Mouse (Mus musculus): ENCODE measurements around the gene Uggt2. TPM values are rescaled to one million over a fixed set of nuclear protein-coding genes. Genes with fewer than 3 reads are reported as not detected.

Uggt2 gene
- 0.24 and 0.44 TPM in 2 replicates for polyA plus RNA-seq (2012; rRNA removed; ENCODE audit: low replicate concordance)

DNA sequence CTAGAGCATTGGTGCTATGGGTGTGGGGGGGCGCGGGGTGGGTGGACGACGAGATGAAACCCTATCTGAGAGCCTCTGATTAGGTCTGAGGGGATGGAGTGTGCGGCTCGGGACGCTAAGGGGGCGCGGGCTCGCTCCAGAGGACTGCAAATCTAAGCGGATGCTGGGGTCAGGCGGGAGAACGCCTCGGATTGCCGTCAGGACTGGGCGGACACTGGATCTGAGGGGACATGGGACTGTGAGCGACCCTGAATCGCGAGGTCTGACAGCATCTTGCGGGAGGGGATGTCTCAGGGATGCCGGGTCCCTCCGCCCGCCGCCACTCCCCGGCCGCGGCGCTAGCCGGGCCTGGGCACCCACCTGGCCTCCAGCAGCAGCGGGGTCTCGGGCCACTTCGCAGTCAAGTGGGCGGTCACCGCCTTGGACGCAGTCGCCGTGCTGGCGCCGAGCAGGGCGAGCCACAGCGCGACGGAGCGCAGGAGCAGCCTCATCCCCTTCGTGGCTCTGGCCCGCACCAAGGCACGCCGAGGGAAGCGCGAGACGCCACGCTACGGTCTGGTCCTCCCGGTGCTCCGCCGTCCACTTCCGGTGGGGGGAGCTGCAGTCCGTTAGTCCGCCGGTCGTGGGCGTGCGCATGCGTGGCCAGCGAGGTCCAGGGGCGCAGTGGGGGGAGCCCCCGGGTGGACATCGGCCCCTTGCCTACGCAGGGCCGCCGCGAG, at the start of gene Uggt2:
Uggt2 (minus strand) TSS at position 580 of the 719 bp plus-strand sequence.

DNA sequence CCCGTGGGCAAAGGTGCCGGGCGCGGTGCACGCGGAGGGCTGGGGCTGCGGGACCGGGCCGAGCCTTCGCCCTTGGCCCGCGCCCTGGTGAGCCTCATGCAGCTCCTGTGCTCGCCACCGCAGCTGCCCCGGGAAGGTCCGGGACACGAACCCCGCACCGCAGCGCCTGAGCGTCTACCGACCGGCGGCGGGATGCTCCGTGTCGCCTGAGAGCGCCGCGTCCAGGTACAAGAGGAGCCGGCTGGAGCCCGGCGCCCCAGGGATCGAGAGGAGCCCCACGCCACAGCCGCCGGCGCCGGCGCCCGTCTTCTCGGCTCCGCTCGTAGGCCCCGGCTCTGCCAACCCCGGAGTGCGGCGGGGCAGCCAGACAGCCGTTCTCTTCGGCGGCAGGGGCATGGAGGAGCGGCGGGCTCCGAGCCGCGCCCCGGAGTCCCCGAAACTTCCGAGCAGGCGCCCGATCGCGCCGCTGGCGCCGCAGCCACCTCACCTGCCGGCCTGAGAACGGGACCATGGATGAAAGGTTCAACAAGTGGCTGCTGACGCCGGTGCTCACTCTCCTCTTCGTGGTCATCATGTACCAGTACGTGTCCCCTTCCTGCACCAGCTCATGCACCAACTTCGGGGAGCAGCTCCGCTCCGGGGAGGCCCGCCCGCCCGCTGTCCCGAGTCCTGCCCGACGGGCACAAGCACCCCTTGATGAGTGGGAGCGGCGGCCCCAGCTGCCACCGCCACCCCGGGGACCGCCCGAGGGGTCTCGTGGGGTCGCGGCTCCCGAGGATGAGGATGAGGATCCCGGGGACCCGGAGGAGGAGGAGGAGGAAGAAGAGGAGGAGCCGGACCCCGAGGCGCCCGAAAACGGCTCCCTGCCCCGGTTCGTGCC, 38.9 kb upstream of the Uggt2 start, which contains the start of gene Hs6st3:
Hs6st3 (plus strand) TSS at position 436 of the 880 bp plus-strand sequence.

DNA sequence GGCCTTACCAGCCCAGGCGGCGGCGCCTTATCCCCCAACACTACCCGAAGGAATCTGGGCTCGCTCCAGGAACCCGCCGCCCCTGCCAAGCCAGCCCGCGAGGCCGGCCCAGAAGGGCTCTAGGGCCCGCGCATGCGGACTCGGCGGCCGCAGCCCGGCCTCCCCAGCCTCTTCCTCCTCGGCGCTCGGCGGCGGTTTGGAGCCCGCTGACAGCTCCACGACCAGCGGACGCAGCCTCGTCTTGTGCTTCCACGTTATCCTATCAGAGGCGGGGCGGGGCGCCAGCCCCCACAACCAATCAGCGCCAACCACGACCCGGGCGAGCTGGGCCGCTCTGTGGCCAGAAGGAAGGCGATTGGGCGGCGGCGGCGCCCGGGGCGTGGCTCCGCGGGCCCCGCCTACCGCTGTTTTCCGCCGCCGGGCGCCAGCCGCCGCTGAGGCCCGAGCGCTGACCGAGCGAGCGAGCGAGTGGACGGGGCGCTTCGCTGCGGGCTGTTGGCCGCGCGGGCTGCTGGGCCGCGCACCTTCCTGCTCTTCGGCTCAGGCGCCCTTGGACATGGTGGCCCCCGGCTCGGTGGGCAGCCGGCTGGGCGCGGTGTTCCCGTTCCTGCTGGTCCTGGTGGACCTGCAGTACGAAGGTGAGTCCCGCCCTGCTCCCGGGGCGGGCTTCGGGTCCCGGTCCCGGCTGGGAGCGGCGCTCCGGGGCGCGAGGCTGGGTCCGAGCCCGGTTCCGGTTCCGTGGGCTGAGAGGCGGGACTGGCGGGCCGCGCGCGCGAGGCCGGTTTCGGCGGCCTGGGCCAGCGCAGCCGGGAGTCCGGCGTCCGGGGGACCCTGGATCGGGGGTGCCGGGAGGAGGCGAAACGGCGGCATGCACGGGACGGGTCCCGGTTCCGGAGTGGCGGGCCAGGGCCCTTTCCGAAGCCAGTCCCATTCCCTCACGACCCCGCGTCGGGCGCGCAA, 161.4 kb downstream of the Uggt2 start, which contains the start of gene Dnajc3:
Dnajc3 (plus strand) TSS at position 444 of the 960 bp plus-strand sequence.

Other genes with a start within 250 kb of the Uggt2 start
- 0.81 and 2.6 TPM in 2 replicates for gene Dzip1, start 174.0 kb downstream of the Uggt2 start, polyA plus RNA-seq (2012; rRNA removed; ENCODE audit: low replicate concordance)
- 6.4 TPM in 2 replicates for gene Dnajc3, start 161.5 kb downstream of the Uggt2 start, polyA plus RNA-seq (2012; rRNA removed; ENCODE audit: low replicate concordance)
- 0.12 TPM in 1 of 2 replicates, not detected in the other for gene Hs6st3, start 38.9 kb upstream of the Uggt2 start, polyA plus RNA-seq (2012; rRNA removed; ENCODE audit: low replicate concordance)

Data from duodenum, adult 2 months (tissue).